Mouse (Mus musculus) layer of hippocampus, postnatal 10 days (tissue): Measurements from ENCODE around the gene Gm5460. TPM values are rescaled to one million over a fixed set of nuclear protein-coding genes. Genes with fewer than 3 reads are reported as not detected.
A peak's percentile ranks its signal among the peaks of the same experiment; 100 is the strongest.

Experiments
- DNase-seq, 2 experiments: peaks; one replicate each; pipeline ENCODE4 v3.0.0; 2021; ENCODE audit warnings: low spot score in 2 of 2
- long read RNA-seq: library from polyadenylated mRNA; stranded (forward); transcript quantifications from one replicate; pipeline ENCODE4 v2.0.0, GENCODE M21; 2023
- total RNA-seq, 2 experiments: library from RNA; stranded (reverse); gene quantifications; 2 replicates each; pipeline ENCODE4 v1.2.3; 2021

Gene Gm5460
- not detected for total RNA-seq
- long read RNA-seq = 0 reads

- no peak for DNase-seq
Observed at GRCm38 (mm10) chr14:34016381-34016780, at the start of gene Gm5460. Gene Gm5460, plus strand, starts transcription at chr14:34016758.

DNA sequence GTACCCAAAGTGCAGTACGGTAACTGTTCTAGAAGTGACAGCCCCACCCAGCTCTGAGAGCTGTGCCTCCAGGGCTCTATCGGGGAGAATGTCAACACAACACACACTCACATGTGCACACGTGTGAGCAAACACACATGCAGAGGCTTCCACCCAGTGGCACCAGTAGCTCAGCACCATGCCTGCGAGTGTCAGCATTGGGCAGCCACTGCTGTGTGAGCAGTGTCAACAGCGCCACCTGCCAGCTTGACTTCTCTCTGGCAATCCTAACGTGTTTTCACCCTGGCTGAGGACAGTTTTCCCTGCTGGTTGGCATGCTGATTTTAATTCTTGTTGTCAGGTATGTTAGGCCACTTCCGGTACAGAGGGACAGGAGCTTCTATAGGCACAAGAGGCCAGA lies 43.9 kb upstream of the Gm5460 start:
- DNase-seq = no peak

- DNase-seq = no peak
Observed at GRCm38 (mm10) chr14:33974752-33975151, 41.8 kb upstream of the Gm5460 start.

DNA sequence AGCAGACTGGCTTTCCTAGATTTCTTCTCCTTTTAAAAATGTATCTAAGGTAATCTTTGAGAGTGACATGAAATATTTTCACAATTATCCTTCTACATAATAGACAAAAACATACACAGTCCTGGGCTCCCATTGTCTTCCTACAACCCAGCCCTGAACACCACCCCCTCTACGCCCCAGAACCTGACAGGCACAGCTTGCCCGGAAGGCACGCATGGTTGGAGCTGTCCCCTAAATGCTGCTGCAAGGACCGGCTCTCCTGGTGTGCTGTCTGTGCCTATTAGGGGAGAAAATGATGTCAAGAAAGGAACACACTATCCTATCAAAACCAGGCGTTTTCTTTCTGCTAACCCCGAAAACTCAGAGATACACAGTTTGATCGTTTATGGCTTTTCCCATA lies 38.8 kb upstream of the Gm5460 start:
- DNase-seq = no peak

- peak; percentile 39 to 44 for DNase-seq
Observed at GRCm38 (mm10) chr14:33978604-33979059, 37.9 kb upstream of the Gm5460 start, which contains the start of gene Zfp488. Gene Zfp488, minus strand, starts transcription at chr14:33978764.

DNA sequence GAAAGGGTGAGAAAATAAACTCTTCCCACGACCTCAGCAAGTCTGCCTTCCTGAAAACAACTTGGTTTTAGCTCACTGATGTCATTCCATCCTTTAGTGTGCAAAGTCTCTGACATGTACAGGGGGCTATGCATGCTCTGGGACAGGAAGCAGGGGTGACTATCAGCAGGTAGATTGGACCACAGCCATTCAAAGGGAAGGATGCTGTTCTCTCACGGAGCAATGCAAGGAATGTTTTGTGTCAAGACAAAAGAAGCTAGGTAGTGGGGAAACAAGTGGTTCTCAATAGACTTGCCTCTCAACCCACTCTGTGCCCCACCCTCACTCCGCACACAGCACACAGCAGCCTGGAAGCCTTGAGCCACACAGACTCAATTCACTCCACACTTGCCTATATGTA lies 27.4 kb upstream of the Gm5460 start:
- DNase-seq = no peak

GRCm38 (mm10) chr14:33991971-33992370 lies 24.6 kb upstream of the Gm5460 start:
- DNase-seq = no peak

- DNase-seq = no peak
Observed at GRCm38 (mm10) chr14:33993051-33993450, 23.5 kb upstream of the Gm5460 start.

GRCm38 (mm10) chr14:33993521-33994289 lies 22.9 kb upstream of the Gm5460 start:
- DNase-seq = no peak

DNA sequence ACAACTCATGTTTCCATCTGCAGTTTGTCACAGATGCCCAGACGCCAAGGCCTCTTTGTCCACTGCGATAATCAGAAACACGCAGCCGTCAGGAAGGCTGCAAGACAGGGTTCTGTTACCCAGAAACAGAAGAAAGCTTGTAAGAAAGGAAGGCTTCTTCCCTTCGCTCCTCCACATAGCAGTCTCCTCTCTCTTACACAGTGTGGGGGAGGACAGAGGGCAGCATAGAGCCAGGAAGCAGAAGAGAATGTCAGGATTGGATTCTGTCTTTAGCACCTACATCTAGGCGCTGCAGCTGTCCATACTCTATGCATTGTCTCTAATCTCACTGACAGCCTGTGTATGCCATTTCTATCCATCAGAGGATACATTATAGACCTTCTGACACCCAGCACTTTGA lies 19.1 kb upstream of the Gm5460 start:
- DNase-seq = no peak

DNA sequence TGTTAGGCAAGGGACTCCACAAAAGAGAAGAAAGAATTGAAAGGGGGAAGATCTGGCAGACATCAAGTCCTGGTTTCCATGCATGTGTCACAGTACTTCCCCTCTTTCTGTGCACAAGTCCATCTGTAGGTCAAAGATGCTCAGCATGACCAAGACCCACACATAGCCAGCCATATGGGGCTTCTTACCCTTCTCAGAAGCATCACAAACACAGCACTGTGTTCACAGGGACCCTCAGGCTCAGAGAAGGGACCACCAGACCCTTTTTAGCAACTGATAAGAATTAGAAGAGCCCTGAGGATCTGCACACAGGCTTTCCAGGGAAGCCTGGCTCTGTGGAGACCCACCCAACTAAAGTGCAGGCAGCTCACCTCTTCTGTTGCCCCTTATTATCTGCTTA lies 16.5 kb upstream of the Gm5460 start:
- DNase-seq = no peak

DNA sequence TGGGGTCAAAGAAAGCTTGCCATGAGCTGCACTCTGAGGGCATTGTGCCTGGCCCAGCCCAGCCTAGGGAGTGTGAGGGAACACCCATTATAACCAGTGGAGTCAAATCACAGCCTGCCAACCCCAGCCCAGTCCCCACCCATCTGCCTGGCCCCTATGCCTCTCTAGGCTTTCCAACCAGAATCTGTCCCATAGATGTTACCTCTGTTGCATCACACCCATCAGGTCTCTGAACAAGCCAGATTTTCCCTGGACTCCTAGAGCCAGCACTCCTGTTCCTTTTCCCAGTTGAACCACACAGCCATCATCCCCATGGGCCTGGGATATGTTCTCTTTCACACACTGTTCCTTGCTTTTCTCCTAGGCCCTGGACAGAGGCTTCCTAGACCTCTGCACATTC lies 15.1 kb upstream of the Gm5460 start:
- DNase-seq = no peak

- DNase-seq = no peak
Observed at GRCm38 (mm10) chr14:34002358-34002757, 14.2 kb upstream of the Gm5460 start.

GRCm38 (mm10) chr14:34015063-34015462 lies 1.5 kb upstream of the Gm5460 start, which contains the start of gene Gm30083:
Gene Gm30083, minus strand, starts transcription at chr14:34015182.
- DNase-seq = no peak

GRCm38 (mm10) chr14:34016938-34017337 lies 380 bp downstream of the Gm5460 start:
- DNase-seq = no peak

DNA sequence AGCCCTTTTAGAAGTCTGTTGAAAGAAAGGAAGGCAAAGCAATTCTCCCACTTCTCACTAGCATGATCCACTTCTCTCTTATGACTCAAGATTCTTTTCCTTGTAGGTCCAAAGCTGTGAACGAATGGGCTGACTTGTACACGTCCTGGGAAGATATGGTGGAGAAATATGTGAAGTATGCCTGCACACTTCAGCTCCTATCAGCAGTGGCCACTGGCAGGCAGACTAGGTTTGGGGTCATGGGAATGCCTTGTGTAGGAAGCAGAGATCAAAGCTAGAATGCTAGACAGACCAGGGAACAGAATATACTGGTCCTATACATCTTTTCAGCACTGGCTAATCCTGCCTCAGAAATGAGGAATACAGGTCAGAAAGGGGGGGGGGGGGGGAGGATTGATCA lies 10.2 kb downstream of the Gm5460 start:
- DNase-seq = no peak

GRCm38 (mm10) chr14:34033841-34034610 lies 17.5 kb downstream of the Gm5460 start:
- DNase-seq = no peak

- DNase-seq = no peak
Observed at GRCm38 (mm10) chr14:34041241-34041640, 24.7 kb downstream of the Gm5460 start.

- DNase-seq = no peak
Observed at GRCm38 (mm10) chr14:34043341-34043740, 26.8 kb downstream of the Gm5460 start.

- DNase-seq = peak in 1 of 2 experiments; percentile 22
Observed at GRCm38 (mm10) chr14:34050101-34050779, 33.7 kb downstream of the Gm5460 start.

GRCm38 (mm10) chr14:34052516-34052915 lies 36.0 kb downstream of the Gm5460 start, which contains the start of gene Antxrl:
Gene Antxrl, plus strand, starts transcription at chr14:34052707.
- DNase-seq = no peak

DNA sequence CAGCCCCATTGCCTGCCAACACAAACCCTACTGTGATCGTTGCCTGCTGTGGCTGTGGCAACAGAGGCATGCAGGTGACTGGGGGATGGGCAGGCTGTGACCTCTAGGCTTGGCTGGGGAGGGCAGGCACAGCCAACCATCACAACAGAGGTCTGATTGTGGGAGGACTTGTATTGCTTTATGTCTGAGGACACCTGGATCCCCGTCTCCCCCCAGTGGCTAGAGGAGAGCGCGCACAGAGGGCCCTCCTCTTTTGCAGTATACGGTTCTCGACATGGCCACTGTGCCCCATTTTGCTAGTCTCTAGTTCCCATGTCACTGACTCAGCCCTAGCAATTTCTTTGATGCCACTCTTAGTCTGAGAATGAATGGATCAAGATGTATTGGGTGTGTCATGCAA lies 55.1 kb downstream of the Gm5460 start:
- no peak for DNase-seq
